Mouse (Mus musculus) left cerebral cortex, adult 2 months (tissue): ENCODE measurements around the gene Safb2. TPM values are rescaled to one million over a fixed set of nuclear protein-coding genes. Genes with fewer than 3 reads are reported as not detected.
A peak's percentile ranks its signal among the peaks of the same experiment; 100 is the strongest.

Source experiments
- DNase-seq, 2 experiments: peaks; one replicate each; pipeline ENCODE4 v3.0.0; 2021 to 2022; ENCODE audit warnings: low spot score in 2 of 2, mixed read lengths in 1 of 2; ENCODE audit errors: extremely low spot score in 1 of 2
- H3K27ac ChIP-seq: fragments of 200-600 bp; 2 replicates; pipeline ENCODE4 v1.8.1; 2022
- H3K4me3 ChIP-seq: fragments of 200-600 bp; 2 replicates; pipeline ENCODE4 v1.8.1; 2022
- CTCF ChIP-seq: fragments of 200-600 bp; IDR thresholded peaks from 2 replicates; pipeline ENCODE4 v1.8.1; 2022; ENCODE audit warnings: antibody characterized with exemption, mild to moderate bottlenecking, moderate library complexity
- intact Hi-C: fragments of 180-260 bp; cut with DNase I; formaldehyde crosslinking; loops from one replicate; pipeline ENCODE4 v1.15.1; 2025
- total RNA-seq, 2 experiments: library from RNA; stranded (reverse); gene quantifications; 2 replicates each; pipeline ENCODE4 v1.2.3; 2021

Gene Safb2
- total RNA-seq, 2 experiments from 2014 or later: 133 to 148 TPM

GRCm38 (mm10) chr17:56540562-56540975, 43.8 kb downstream of the Safb2 start:
- intact Hi-C loops: no loop called here
- no peak for DNase-seq
- H3K27ac ChIP-seq: no peak overlapping the region
- TF ChIP-seq CTCF: no peak
- H3K4me3 ChIP-seq: no peak overlapping the region

- intact Hi-C loops: no loop called here
- Histone ChIP-seq H3K4me3 (no peak overlapping the region), H3K27ac (no peak overlapping the region)
- TF ChIP-seq CTCF: peak; percentile 37
- peak in 1 of 2 experiments; percentile 11 for DNase-seq
Measured at GRCm38 (mm10) chr17:56537912-56538311, 46.5 kb downstream of the Safb2 start.

- H3K27ac ChIP-seq: no peak overlapping the region
- TF ChIP-seq CTCF: no peak
Measured at GRCm38 (mm10) chr17:56536874-56537273, 47.5 kb downstream of the Safb2 start.

GRCm38 (mm10) chr17:56536192-56536591, 48.2 kb downstream of the Safb2 start:
- DNase-seq: peak in 1 of 2 experiments; percentile 15
- intact Hi-C loops: no loop called here
- Histone ChIP-seq H3K4me3 (no peak overlapping the region), H3K27ac (peak overlapping the region; percentile 47; the same call in 1 of the 2 replicates)
- TF ChIP-seq CTCF: no peak

More at GRCm38 (mm10) chr17:56536874-56537273, 47.5 kb downstream of the Safb2 start:
- no peak for DNase-seq
- no peak overlapping the region for H3K4me3 ChIP-seq
- intact Hi-C loops: no loop called here

GRCm38 (mm10) chr17:56524943-56525342, 59.4 kb downstream of the Safb2 start:
- DNase-seq: no peak
- TF ChIP-seq CTCF: no peak
- Histone ChIP-seq H3K27ac (no peak overlapping the region), H3K4me3 (no peak overlapping the region)
- intact Hi-C loops: no loop called here

GRCm38 (mm10) chr17:56522744-56523143, 61.6 kb downstream of the Safb2 start:
- no peak overlapping the region for H3K27ac ChIP-seq
- no peak for TF ChIP-seq CTCF
- intact Hi-C loops: no loop called here
- no peak overlapping the region for H3K4me3 ChIP-seq
- peak in 1 of 2 experiments; percentile 6 for DNase-seq

GRCm38 (mm10) chr17:56515690-56516410, 68.5 kb downstream of the Safb2 start:
- intact Hi-C loops: no loop called here
- Histone ChIP-seq H3K27ac (no peak overlapping the region), H3K4me3 (no peak overlapping the region)
- TF ChIP-seq CTCF: no peak
- peak in 1 of 2 experiments; percentile 9 for DNase-seq

- TF ChIP-seq CTCF: no peak
- no peak overlapping the region for H3K4me3 ChIP-seq
- intact Hi-C loops: no loop called here
- DNase-seq: peak in 1 of 2 experiments; percentile 8
- no peak overlapping the region for H3K27ac ChIP-seq
Measured at GRCm38 (mm10) chr17:56514916-56515315, 69.5 kb downstream of the Safb2 start.

GRCm38 (mm10) chr17:56514330-56514729, 70.1 kb downstream of the Safb2 start:
- TF ChIP-seq CTCF: no peak
- no peak for DNase-seq
- Histone ChIP-seq H3K27ac (no peak overlapping the region), H3K4me3 (no peak overlapping the region)
- intact Hi-C loops: no loop called here

GRCm38 (mm10) chr17:56512310-56512709, 72.1 kb downstream of the Safb2 start, which contains the start of gene Znrf4:
TSS of gene Znrf4 (minus strand) at chr17:56512431.
- peak in 1 of 2 experiments; percentile 8 for DNase-seq
- Histone ChIP-seq H3K27ac (no peak within 1 kb of the TSS), H3K4me3 (no peak within 1 kb of the TSS; the same call in 1 of the 2 replicates)
- TF ChIP-seq CTCF: no peak
- intact Hi-C loops: no loop called here

GRCm38 (mm10) chr17:56511707-56512090, 72.7 kb downstream of the Safb2 start:
- no peak for TF ChIP-seq CTCF
- peak in 1 of 2 experiments; percentile 11 for DNase-seq
- H3K27ac ChIP-seq: no peak overlapping the region
- intact Hi-C loops: no loop called here
- H3K4me3 ChIP-seq: no peak overlapping the region

GRCm38 (mm10) chr17:56510970-56511706, 73.2 kb downstream of the Safb2 start:
- TF ChIP-seq CTCF: no peak
- H3K27ac ChIP-seq: no peak overlapping the region
- peak in 1 of 2 experiments; percentile 10 for DNase-seq

More at GRCm38 (mm10) chr17:56510970-56511706, 73.2 kb downstream of the Safb2 start:
- intact Hi-C loops: no loop called here
- H3K4me3 ChIP-seq: no peak overlapping the region; the same call in 1 of the 2 replicates

Other genes starting within 250 kb of the Safb2 start
- 100 to 1,000 TPM; 645 to 696 TPM for gene Ptprs, start 108.1 kb downstream of the Safb2 start, total RNA-seq
- not detected for gene Znrf4, start 72.2 kb downstream of the Safb2 start, total RNA-seq
- 1 to 10 TPM; 2.5 to 4.0 TPM for gene Gm20219, start 30.2 kb downstream of the Safb2 start, total RNA-seq
- gene Safb, start 240 bp upstream of the Safb2 start, total RNA-seq: 100 to 1,000 TPM; 160 to 168 TPM
- 100 to 1,000 TPM; 123 to 148 TPM for gene 2410015M20Rik, start 25.2 kb upstream of the Safb2 start, total RNA-seq
- gene Rpl36, start 28.8 kb upstream of the Safb2 start, total RNA-seq: 100 to 1,000 TPM; 351 to 353 TPM
- 10 to 100 TPM; 62.7 to 62.8 TPM for gene Lonp1, start 42.3 kb upstream of the Safb2 start, total RNA-seq
- under 1 TPM; 0.38 to 0.65 TPM for gene Catsperd, start 43.6 kb upstream of the Safb2 start, total RNA-seq
- gene Ranbp3, start 88.7 kb upstream of the Safb2 start, total RNA-seq: 100 to 1,000 TPM in 1 of 2 experiments, 10 to 100 TPM in 1; 92.7 to 101 TPM
- gene Ndufa11, start 133.2 kb upstream of the Safb2 start, total RNA-seq: 100 to 1,000 TPM; 202 to 208 TPM
- gene Vmac, start 133.4 kb upstream of the Safb2 start, total RNA-seq: 10 to 100 TPM in 1 of 2 experiments, 1 to 10 TPM in 1; 8.8 to 12.7 TPM
- gene Nrtn, start 172.9 kb upstream of the Safb2 start, total RNA-seq: 1 to 10 TPM; 4.1 to 4.5 TPM
- 10 to 100 TPM; 69.0 to 73.5 TPM for gene Dus3l, start 180.2 kb upstream of the Safb2 start, total RNA-seq
- gene Prr22, start 185.7 kb upstream of the Safb2 start, total RNA-seq: 1 to 10 TPM; 1.3 to 2.6 TPM
- gene Rfx2, start 246.4 kb upstream of the Safb2 start, total RNA-seq: 1 to 10 TPM; 2.2 to 3.5 TPM